Mouse (Mus musculus) heart, adult 18-20 months (tissue): ENCODE data around the gene Zfp882. TPM values are rescaled to one million over a fixed set of nuclear protein-coding genes. Genes with fewer than 3 reads are reported as not detected.
"Not testable (repeated sequence)": the region's sequence is repeated elsewhere in the genome, so short reads cannot be mapped to it uniquely, and the experiment has no call there.

Experiments used
- DNase-seq, 2 experiments: peaks; one replicate each; pipeline ENCODE4 v3.0.0; 2021 to 2022; ENCODE audit warnings: mixed read lengths in 1 of 2
- total RNA-seq, 2 experiments: library from RNA; stranded (reverse); gene quantifications; 2 replicates each; pipeline ENCODE4 v1.2.3; 2021

Gene Zfp882
- total RNA-seq, 2 experiments from 2014 or later: 3.4 to 3.6 TPM

- no peak for DNase-seq
Measured at GRCm38 (mm10) chr8:71952489-71952888, 44.1 kb downstream of the Zfp882 start.

- DNase-seq: not testable (repeated sequence)
Measured at GRCm38 (mm10) chr8:71952961-71953700, 44.7 kb downstream of the Zfp882 start.

- DNase-seq: no peak
Measured at GRCm38 (mm10) chr8:71954666-71955065, 46.3 kb downstream of the Zfp882 start.

- no peak for DNase-seq
Measured at GRCm38 (mm10) chr8:71960483-71960882, 52.1 kb downstream of the Zfp882 start.

GRCm38 (mm10) chr8:71961796-71962195 is 53.4 kb downstream of the Zfp882 start:
- DNase-seq: no peak

- DNase-seq: no peak
Measured at GRCm38 (mm10) chr8:71964051-71964450, 55.6 kb downstream of the Zfp882 start.

GRCm38 (mm10) chr8:71965166-71965565 is 56.8 kb downstream of the Zfp882 start:
- no peak for DNase-seq

Other genes with a start within 250 kb of the Zfp882 start
- gene Unc13a, start 236.9 kb upstream of the Zfp882 start, total RNA-seq: under 1 TPM; 0.55 to 0.87 TPM
- gene Jak3, start 232.3 kb upstream of the Zfp882 start, total RNA-seq: 1 to 10 TPM; 7.3 to 8.3 TPM
- gene Insl3, start 219.4 kb upstream of the Zfp882 start, total RNA-seq: 1 to 10 TPM; 1.3 to 1.6 TPM
- gene B3gnt3, start 206.8 kb upstream of the Zfp882 start, total RNA-seq: 1 to 10 TPM; 4.9 to 5.9 TPM
- gene Fcho1, start 182.9 kb upstream of the Zfp882 start, total RNA-seq: 1 to 10 TPM in 1 of 2 experiments, under 1 TPM in 1; 0.79 to 2.4 TPM
- gene Zfp709, start 26.6 kb upstream of the Zfp882 start, total RNA-seq: 1 to 10 TPM; 4.9 to 5.4 TPM
- 10 to 100 TPM; 20.2 to 24.6 TPM for gene Zfp617, start within 50 bp of the Zfp882 start, total RNA-seq
- 1 to 10 TPM; 5.7 to 8.2 TPM for gene Zfp961, start 42.4 kb downstream of the Zfp882 start, total RNA-seq
- 1 to 10 TPM in 1 of 2 experiments, under 1 TPM in 1; 0.69 to 2.7 TPM for gene Cyp4f18, start 101.0 kb downstream of the Zfp882 start, total RNA-seq
- gene Olfr372, start 132.6 kb downstream of the Zfp882 start, total RNA-seq: not detected
- gene Olfr373, start 174.6 kb downstream of the Zfp882 start, total RNA-seq: not detected
- gene Olfr374, start 198.4 kb downstream of the Zfp882 start, total RNA-seq: not detected
- gene Tpm4, start 226.4 kb downstream of the Zfp882 start, total RNA-seq: 100 to 1,000 TPM in 1 of 2 experiments, 10 to 100 TPM in 1; 89.1 to 107 TPM